Mouse (Mus musculus) brown adipose tissue, adult 24 weeks (tissue): ENCODE data around the gene Glcci1. TPM values are rescaled to one million over a fixed set of nuclear protein-coding genes. Genes with fewer than 3 reads are reported as not detected.

Experiments used
- H3K27ac ChIP-seq: fragments of 200-500 bp; replicated peaks from 2 replicates; pipeline ENCODE4 v1.5.1; 2012; ENCODE audit warnings: low read depth, mild to moderate bottlenecking, low read length
- H3K4me1 ChIP-seq: fragments of 200-500 bp; 2 replicates; pipeline ENCODE4 v1.6.1; 2012; ENCODE audit warnings: low read length, mixed read lengths; ENCODE audit not compliant: control insufficient read depth, insufficient read depth, insufficient read length
- H3K4me3 ChIP-seq: fragments of 200-500 bp; 2 replicates; pipeline ENCODE4 v1.5.1; 2012; ENCODE audit warnings: low read depth, mild to moderate bottlenecking, low read length, moderate library complexity; ENCODE audit not compliant: insufficient read depth
- polyA plus RNA-seq: library from polyadenylated mRNA; stranded (reverse); fragments of >200 nt; gene quantifications from 2 replicates; pipeline ENCODE4 v1.2.4, GENCODE M21; 2012; ENCODE audit not compliant: missing spikeins, insufficient read depth, insufficient read length

Gene Glcci1
- polyA plus RNA-seq, 1 experiment, result 5.2 TPM

DNA sequence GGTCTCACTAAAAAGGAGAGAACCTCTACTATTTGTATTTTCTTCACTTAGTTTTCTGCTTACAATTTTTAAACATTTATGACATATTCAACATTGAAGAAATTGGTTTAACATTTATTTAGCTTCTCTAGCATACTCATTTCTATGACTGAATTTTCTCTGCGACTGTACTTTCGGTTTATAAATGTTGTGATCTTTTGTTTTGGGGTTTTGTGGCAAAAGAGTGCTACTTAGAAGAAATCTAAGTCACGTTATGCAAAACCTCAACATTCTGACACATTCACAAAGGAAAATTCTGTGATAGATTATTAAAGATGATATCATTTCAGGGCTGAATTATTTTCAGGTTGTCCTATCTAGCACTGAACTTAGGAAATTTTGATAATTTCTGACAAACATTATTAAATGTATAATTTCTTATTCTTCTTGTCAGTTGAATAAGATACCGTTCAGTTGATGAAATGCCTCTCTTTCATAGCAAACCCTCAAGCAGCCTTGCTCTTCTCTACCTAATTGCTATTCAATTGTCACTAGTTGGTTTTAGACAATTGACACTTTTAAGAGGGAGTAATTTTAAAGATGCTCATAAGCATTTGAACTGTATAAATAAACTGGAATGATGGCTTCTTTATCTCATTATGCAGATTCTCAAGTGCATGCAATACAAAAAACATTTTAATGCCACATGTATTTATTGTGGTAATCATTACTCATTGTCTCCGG lies 47.6 kb downstream of the Glcci1 start:
- Histone ChIP-seq H3K4me1 (no peaks in the 10 kb centered on the region), H3K4me3 (no peak overlapping the region), H3K27ac (no peak overlapping the region)

DNA sequence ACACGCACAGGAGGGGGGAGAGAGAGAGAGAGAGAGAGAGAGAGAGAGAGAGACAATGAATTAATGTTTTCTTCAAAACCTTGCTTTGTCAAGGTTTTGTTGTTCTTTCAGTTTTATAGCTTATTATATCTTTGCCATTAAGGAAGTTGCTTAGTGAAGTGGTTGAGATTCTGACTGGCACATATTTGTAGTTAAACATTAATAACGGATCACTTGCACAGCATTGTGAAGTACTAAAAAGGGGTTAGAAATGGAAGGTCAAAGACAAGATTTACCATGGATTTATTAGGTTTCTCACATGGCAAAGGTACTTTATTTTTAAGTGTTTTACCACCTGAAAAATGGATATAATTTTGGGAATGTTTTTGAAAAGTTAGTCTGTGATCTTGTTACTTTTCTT lies 51.3 kb downstream of the Glcci1 start:
- Histone ChIP-seq H3K4me1 (no peaks in the 10 kb centered on the region), H3K27ac (no peak overlapping the region)

DNA sequence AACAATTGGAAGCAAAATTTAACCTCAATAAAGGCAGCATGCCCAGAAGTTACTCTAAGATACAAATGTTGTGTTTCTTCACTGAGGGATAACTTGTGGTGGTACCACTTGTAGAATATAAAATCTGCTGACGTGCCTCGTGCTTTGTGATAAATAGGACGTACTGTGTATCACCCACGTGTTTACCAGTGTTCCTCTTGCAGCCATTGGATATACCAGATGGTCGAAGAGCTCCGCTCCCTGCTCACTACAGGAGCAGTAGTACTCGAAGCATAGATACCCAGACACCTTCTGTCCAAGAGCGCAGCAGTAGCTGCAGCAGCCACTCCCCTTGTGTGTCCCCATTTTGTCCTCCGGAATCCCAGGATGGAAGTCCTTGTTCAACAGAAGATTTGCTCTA lies 73.0 kb downstream of the Glcci1 start:
- Histone ChIP-seq H3K4me1 (no peaks in the 10 kb centered on the region), H3K27ac (no peak overlapping the region), H3K4me3 (no peak overlapping the region)

More for the DNA sequence above, 51.3 kb downstream of the Glcci1 start:
- no peak overlapping the region for H3K4me3 ChIP-seq

DNA sequence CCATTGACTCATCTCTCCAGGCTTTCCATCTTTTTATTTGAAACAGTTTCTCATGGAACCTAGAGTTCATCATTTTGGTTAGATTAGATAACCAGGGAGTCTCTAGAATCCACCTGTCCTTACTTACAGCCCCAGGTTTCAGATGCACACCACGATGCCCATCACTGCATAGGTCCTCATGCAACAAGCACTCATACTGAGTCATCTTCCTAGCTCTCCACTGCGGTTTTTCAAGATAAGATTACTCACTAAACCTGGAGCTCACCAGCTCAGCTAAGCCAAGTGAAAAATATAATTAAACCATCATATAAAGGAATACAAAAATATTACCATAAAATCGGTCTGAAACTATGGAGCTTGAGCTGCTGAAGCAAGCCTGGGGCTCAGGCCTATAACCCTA lies 74.5 kb downstream of the Glcci1 start:
- Histone ChIP-seq H3K4me3 (no peak overlapping the region), H3K27ac (no peak overlapping the region), H3K4me1 (no peaks in the 10 kb centered on the region)

DNA sequence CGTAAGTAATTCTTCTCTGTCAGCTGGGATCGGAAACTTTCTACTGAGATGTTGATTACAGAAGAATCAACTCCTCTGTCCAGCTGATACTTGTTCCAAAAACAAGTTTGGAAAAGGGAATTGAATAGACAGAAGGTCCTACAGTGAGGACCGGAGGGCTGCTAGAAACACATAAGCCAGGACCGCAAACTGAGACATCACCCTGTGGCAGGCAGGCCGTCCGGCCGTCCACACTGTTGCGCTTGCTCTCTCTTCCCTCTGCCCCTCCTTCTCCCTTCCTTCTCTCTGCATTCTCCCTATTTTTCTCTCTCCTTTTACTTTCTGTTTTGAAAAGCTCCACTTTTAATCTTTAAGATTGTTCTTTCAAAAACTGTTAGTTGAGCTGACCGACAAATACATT lies 82.3 kb downstream of the Glcci1 start:
- Histone ChIP-seq H3K4me3 (no peak overlapping the region), H3K27ac (no peak overlapping the region), H3K4me1 (no peaks in the 10 kb centered on the region)

DNA sequence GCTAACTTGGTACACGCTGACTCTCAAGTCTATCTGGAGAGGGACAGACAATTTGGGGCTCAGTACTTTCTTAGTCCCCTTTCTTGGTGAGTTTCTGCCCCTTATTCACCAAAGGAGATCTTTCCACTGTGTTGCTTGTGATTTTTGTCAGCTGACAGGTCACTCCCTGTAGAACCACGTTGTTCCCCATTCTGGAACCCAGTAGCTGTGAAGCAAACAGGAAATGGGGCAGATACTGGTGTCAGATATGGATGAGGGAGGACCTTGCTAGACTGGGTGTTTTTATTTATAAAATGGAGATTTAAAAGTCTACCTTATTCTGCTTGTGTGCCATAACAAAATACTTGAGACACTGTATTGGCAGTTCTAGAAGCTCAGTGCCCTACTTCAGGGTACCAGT lies 108.0 kb downstream of the Glcci1 start:
- Histone ChIP-seq H3K27ac (no peak overlapping the region), H3K4me1 (no peaks in the 10 kb centered on the region), H3K4me3 (no peak overlapping the region)

DNA sequence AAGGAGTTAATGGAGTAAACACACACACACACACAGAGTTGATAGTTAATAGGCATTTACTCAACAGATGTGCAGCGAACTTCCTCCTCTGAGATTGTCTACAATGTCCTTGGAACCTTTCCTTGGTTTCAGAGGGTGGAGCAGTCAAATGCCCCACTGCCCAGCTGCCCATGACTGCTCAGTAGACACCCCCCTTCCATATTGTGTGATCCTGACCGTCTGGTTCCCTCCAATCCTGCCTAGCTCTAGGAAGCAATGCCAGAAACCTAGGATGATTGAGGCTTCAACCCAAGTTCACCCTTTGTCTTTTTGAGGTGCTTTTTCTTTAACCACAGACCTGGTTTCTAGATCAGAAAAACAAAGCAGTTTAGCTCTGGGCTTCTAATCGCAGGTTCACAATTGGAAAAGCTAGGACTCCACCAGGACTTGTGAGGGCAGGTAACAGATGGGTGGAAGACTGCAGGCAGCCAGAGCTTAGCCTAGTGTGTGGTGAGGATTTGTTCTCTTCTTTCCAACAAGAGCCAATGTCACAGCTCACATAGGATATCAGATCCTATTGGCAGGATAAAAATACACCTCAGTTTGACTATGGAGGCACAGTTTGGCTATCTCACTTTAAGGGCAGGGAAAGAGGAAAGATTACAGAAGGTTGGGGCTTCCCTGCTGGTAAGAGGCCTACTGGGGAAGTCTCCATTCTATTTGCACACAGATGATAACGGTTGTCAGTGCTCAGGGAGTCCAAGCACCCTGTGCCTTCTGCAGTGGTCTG lies 110.4 kb downstream of the Glcci1 start:
- no peak overlapping the region for H3K27ac ChIP-seq
- no peaks in the 10 kb centered on the region for H3K4me1 ChIP-seq
- H3K4me3 ChIP-seq, result no peak overlapping the region

DNA sequence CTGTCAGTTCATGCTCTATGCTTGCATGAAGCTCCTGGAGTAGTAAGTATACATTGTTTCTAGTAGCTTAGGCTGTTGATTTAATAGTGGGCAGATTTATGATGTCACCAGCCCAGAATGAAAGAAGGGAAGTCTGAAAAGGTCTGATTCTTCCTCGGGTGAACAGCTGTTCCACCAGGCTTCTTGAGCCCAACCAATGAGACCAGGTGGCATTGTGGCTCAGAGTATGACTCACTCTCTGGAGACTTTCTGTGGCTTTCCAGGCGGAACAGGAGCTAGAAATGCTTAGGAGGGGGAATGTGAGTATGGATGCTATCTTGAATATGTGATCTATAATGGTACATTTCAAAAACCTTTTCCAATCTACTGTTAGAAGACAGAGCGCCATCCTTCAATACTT lies 113.6 kb downstream of the Glcci1 start:
- Histone ChIP-seq H3K27ac (no peak overlapping the region), H3K4me3 (no peak overlapping the region), H3K4me1 (no peaks in the 10 kb centered on the region)

DNA sequence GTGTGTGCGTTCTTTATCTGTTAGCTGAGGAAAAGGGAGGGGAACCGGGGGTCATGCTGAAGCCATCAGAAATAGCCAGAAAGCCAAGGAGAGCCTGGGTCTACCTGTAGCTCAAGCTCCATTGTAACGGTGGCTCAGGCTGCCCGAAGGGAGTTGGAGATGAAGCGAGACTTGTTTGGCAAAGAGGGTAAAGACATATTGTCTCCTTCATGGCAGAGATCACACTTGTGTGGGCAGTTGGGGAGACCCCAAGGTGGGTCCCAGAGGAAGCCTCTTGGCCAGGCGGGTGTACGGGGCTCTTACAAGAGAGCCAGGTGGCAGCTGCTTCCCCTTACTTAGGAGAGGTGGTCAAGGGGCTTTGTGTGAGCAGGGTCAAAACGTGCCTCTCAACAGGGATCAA lies 118.8 kb downstream of the Glcci1 start:
- Histone ChIP-seq H3K27ac (no peak overlapping the region), H3K4me1 (no peaks in the 10 kb centered on the region), H3K4me3 (no peak overlapping the region)

DNA sequence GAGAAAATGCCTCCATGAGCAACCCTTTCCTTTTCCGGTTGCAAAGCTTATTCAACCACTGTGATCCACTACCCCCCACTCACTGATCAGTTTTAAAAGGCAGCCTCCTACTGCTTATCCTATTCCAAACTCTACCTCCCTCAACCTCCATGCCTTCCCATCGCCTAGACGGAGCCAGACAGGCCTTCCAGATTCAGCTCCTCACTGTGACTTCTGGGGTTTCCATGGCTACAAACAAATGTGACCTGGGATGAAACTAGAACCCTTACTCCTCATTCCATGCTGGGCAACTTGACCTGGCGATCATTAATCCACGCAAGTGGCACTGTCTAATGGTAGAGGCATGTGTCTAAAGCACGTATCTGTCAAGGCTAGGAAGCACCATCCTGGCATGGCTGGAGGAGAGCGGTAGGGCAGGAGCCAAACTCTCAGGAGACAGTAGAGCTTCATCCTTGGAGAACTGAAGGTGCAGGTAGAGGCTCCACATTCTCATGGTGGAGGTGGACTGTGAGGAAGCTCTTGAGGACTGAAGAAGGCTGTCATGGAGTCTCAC lies 119.4 kb downstream of the Glcci1 start:
- Histone ChIP-seq H3K4me3 (no peak overlapping the region), H3K4me1 (no peaks in the 10 kb centered on the region), H3K27ac (no peak overlapping the region)

DNA sequence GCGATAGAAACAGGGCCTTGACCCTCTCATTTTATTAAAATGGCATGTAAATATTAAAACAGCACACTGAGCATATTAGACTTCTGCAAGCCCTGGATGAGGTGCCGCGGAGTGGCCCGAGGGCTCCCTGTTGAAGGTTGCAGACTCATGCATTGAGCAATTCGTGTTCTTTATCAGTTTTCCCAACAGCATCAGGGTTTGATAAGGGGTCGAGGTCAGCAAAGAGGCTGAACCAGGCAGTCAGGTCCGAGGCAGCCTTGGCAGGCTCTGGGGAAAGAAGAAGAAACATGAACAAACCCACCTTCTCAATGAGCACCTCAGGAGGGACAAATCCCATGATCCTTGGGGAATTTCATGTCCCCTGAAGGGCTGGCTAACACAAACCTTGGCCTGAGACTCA lies 121.1 kb downstream of the Glcci1 start:
- H3K4me3 ChIP-seq, result no peak overlapping the region

DNA sequence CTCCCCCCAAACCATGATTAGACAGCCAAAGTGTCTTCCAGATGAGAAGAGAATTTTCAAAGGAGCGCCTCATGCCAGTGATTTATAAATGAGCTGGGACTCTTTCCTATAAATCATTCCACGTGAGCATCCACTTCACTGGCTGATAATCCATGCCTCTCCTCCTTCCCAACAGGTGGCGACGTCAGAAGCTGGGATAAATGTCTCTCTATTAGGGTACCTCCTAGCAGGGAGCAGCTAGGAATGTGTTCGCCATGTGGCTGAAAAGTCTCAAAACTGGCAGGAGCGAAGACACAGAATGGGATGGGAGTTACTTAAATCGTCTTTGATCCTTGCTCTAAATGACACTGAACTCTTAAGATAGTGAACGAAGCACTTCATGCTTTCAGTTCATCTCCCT lies 122.0 kb downstream of the Glcci1 start:
- H3K4me1 ChIP-seq, result no peaks in the 10 kb centered on the region
- H3K27ac ChIP-seq, result no peak overlapping the region
- H3K4me3 ChIP-seq, result no peak overlapping the region

More for the DNA sequence above, 121.1 kb downstream of the Glcci1 start:
- H3K4me1 ChIP-seq, result no peaks in the 10 kb centered on the region
- no peak overlapping the region for H3K27ac ChIP-seq

DNA sequence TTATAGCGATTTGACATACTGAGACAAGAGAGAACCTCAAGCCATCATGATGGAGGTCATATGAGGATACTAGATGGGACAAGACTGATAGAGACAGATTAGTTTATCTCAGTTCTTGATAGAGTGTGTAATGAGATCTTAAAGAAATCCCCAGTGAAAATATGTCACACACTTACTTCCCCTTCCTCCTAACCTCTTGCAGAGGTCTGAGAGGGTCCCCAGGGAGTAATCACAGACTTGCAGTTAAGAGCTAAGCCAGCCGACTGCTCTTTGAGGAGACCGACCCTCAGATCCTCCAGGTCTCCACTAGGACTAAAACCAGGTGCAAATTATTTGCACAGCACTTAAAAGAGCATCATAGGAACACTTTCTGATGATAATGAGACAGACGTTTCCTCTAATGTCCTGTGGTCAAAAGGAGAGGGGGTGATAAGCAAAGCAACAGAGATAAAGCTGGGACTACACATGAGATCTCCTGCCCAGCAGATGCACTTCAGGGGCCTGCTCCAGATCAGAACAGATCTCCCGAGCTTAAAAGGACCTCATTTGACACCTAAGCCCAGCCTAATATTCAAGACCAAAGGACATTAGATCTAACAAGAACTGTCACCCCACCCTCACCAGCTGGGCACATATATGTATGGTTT lies 122.7 kb downstream of the Glcci1 start:
- H3K4me1 ChIP-seq, result no peaks in the 10 kb centered on the region
- H3K27ac ChIP-seq, result no peak overlapping the region
- no peak overlapping the region for H3K4me3 ChIP-seq

DNA sequence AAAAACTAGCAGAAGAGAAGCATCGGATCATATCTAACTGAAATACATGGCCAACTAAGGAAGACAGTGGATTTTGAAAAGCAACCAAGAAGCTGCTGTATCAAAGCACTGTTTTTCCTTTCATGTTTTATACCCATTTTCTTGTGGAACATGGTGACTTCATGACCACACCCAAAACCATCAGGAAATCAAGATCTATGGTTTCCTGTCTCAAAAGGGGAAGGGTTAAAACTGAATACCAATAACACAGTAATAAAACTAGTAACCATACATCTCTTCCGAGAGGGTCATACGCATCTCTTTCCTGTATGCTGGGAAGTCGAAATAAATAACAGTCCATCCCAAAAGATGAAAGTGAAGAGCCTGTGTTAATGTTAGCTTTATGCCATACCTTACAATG lies 123.3 kb downstream of the Glcci1 start:
- Histone ChIP-seq H3K27ac (no peak overlapping the region), H3K4me1 (no peaks in the 10 kb centered on the region), H3K4me3 (no peak overlapping the region)

DNA sequence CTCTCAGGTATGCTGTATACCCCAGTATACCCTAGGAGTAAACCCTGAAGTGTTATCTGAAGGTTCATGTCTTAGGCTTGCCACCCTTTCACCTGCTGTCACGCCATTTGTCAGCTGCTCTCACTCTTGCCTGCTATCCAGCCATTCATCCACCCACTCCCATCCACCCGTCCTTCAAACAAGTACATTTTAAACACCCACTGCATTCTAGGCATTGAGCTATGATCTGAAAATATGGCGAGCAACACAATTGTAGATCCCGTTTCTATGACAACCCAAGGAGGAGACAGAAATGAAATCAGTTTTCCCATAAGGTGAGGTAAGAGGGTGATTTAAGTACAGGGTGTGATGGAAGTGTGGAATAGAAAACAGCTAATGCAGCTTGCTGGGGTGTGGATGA lies 128.7 kb downstream of the Glcci1 start:
- no peak overlapping the region for H3K4me3 ChIP-seq
- H3K4me1 ChIP-seq, result no peaks in the 10 kb centered on the region

More for the DNA sequence above, 128.7 kb downstream of the Glcci1 start:
- no peak overlapping the region for H3K27ac ChIP-seq
